Mouse (Mus musculus) small intestine, adult 2 months (tissue): ENCODE data around the gene Mrps24.

ENCODE experiments used
- CTCF ChIP-seq: fragments of 200-500 bp; IDR thresholded peaks from 2 replicates; pipeline ENCODE4 v1.5.1; 2012; ENCODE audit warnings: low read depth, mild to moderate bottlenecking, control low read depth, inconsistent platforms, low read length, moderate library complexity, mixed read lengths; ENCODE audit not compliant: insufficient replicate concordance, insufficient read length; ENCODE audit errors: extremely low read depth
- POLR2A ChIP-seq: fragments of 200-500 bp; IDR thresholded peaks from 2 replicates; pipeline ENCODE4 v1.6.1; 2012; ENCODE audit warnings: low read depth, mild to moderate bottlenecking, control low read depth, inconsistent platforms, low read length, moderate library complexity

DNA sequence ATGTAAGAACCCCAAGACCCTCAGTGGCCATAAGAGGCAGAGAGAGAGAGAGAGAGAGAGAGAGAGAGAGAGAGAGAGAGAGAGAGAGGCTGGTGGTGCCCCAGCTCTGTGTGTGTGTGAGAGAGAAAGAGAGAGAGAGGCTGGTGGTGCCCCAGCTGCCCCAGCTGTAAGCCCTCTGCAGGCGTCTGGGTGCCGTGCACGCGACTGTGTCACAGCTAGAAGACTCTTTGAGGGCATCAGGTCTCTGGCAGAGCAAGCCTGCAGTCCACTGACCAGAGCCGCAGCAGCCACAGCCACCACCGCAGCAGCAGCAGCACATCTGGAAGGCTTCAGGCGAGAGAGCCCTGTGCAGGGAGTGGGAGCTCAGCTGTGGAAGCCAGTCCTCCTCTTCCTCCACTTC is 31.2 kb downstream of the Mrps24 start:
- TF ChIP-seq CTCF (no peak), POLR2A (no peak)
